Mouse (Mus musculus): Measurements from ENCODE around the gene Abca4. TPM values are rescaled to one million over a fixed set of nuclear protein-coding genes. Genes with fewer than 3 reads are reported as not detected.

The Abca4 gene
- polyA plus RNA-seq, 1 experiment, result 8.2 TPM

DNA sequence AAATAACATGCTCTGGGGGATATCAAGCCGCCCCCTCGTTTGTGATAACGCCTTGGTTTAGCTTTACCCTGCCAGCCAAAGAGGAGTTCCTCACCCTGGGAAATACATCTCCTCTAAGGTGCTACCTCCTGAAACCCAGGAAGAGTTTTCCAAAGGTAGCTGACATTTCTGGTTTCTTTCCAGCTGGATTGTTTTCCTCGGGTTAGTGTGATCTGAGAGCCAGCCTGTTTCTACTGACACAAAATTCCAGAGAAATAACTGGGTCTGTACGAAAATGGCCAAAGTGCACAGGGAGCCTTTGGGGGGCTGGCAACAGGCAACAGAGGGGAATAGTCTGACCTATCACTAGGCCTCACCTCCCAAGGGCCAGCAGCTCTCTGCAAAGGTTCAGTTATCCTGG lies 10.0 kb upstream of the Abca4 start:
- Histone ChIP-seq H3K4me1 (ENCODE audit: control insufficient read depth, insufficient read depth, low read length) (peaks cover 18% of the 10 kb centered on the region), H3K4me3 (ENCODE audit: insufficient read depth, low read depth, low read length) (no peak overlapping the region), H3K27me3 (replicated peaks; ENCODE audit: control insufficient read depth, insufficient read depth, low read length) (no peaks in the 10 kb centered on the region), H3K27ac (ENCODE audit: insufficient read depth, low read depth, low read length) (peak overlapping the region; percentile 70), H3K36me3 (ENCODE audit: control insufficient read depth, insufficient read depth, low read length) (no peaks in the 10 kb centered on the region)
- DNase-seq, result peak; percentile 62
- no peak for TF ChIP-seq CTCF (conservative IDR thresholded peaks at IDR 0.05; ENCODE audit: insufficient read depth, insufficient read length, low read depth, low read length)
- no peak for TF ChIP-seq POLR2A (IDR thresholded peaks at IDR 0.05; ENCODE audit: low read depth, low read length)
- whole genome bisulfite sequencing, result 41% methylated on average over 5 of the region's 5 CpGs

DNA sequence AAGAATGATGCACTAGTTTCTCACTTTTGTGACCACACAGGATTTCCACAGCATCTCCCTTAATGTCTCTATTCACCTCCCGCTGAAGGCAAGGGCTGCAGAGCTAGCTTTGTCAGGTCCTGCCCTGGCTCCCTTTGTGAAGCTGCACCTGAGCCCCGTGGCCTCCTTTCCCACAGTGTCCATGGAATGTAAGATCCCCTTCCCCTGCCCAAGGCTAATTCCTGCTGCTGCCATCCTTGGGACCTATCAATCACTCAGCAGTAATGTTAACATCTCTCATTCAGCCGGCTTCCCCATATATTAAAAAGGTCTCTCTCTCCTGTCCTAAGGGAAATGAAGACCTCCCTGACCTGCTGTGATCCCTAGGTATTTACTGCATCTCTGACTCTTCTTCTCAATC lies 9.2 kb upstream of the Abca4 start:
- WGBS, result 82% methylated on average over 3 of the region's 3 CpGs
- TF ChIP-seq POLR2A (IDR thresholded peaks at IDR 0.05; ENCODE audit: low read depth, low read length) (no peak), CTCF (conservative IDR thresholded peaks at IDR 0.05; ENCODE audit: insufficient read depth, insufficient read length, low read depth, low read length) (no peak)
- Histone ChIP-seq H3K4me3 (ENCODE audit: insufficient read depth, low read depth, low read length) (no peak overlapping the region), H3K27ac (ENCODE audit: insufficient read depth, low read depth, low read length) (no peak overlapping the region), H3K36me3 (ENCODE audit: control insufficient read depth, insufficient read depth, low read length) (no peaks in the 10 kb centered on the region), H3K27me3 (replicated peaks; ENCODE audit: control insufficient read depth, insufficient read depth, low read length) (no peaks in the 10 kb centered on the region), H3K4me1 (ENCODE audit: control insufficient read depth, insufficient read depth, low read length) (peaks cover 15% of the 10 kb centered on the region)
- no peak for DNase-seq

GRCm38 (mm10) chr3:122040522-122040921 lies 3.7 kb upstream of the Abca4 start:
- no peaks in the 10 kb centered on the region for H3K36me3 ChIP-seq (ENCODE audit: control insufficient read depth, insufficient read depth, low read length)
- no peak for TF ChIP-seq CTCF (conservative IDR thresholded peaks at IDR 0.05; ENCODE audit: insufficient read depth, insufficient read length, low read depth, low read length)
- no peaks in the 10 kb centered on the region for H3K27me3 ChIP-seq (replicated peaks; ENCODE audit: control insufficient read depth, insufficient read depth, low read length)
- WGBS, result 87% methylated on average over 6 of the region's 6 CpGs
- peaks cover 3% of the 10 kb centered on the region; the same call in 1 of the 2 replicates for H3K4me1 ChIP-seq (ENCODE audit: control insufficient read depth, insufficient read depth, low read length)
- DNase-seq, result no peak
- no peak overlapping the region for H3K4me3 ChIP-seq (ENCODE audit: insufficient read depth, low read depth, low read length)
- no peak overlapping the region for H3K27ac ChIP-seq (ENCODE audit: insufficient read depth, low read depth, low read length)

GRCm38 (mm10) chr3:122043102-122043501 lies 1.1 kb upstream of the Abca4 start:
- Histone ChIP-seq H3K27me3 (replicated peaks; ENCODE audit: control insufficient read depth, insufficient read depth, low read length) (no peaks in the 10 kb centered on the region), H3K4me1 (ENCODE audit: control insufficient read depth, insufficient read depth, low read length) (peaks cover 16% of the 10 kb centered on the region), H3K27ac (ENCODE audit: insufficient read depth, low read depth, low read length) (no peak overlapping the region), H3K4me3 (ENCODE audit: insufficient read depth, low read depth, low read length) (no peak overlapping the region), H3K36me3 (ENCODE audit: control insufficient read depth, insufficient read depth, low read length) (no peaks in the 10 kb centered on the region)
- TF ChIP-seq CTCF (conservative IDR thresholded peaks at IDR 0.05; ENCODE audit: insufficient read depth, insufficient read length, low read depth, low read length) (no peak), POLR2A (IDR thresholded peaks at IDR 0.05; ENCODE audit: low read depth, low read length) (no peak)
- 33% methylated on average over 8 of the region's 8 CpGs for WGBS
- no peak for DNase-seq

- TF ChIP-seq CTCF (conservative IDR thresholded peaks at IDR 0.05; ENCODE audit: insufficient read depth, insufficient read length, low read depth, low read length) (no peak), POLR2A (IDR thresholded peaks at IDR 0.05; ENCODE audit: low read depth, low read length) (no peak)
- 62% methylated on average over 10 of the region's 10 CpGs for WGBS
- Histone ChIP-seq H3K27me3 (replicated peaks; ENCODE audit: control insufficient read depth, insufficient read depth, low read length) (no peaks in the 10 kb centered on the region), H3K4me3 (ENCODE audit: insufficient read depth, low read depth, low read length) (no peak overlapping the region), H3K4me1 (ENCODE audit: control insufficient read depth, insufficient read depth, low read length) (peaks cover 20% of the 10 kb centered on the region), H3K36me3 (ENCODE audit: control insufficient read depth, insufficient read depth, low read length) (no peaks in the 10 kb centered on the region), H3K27ac (ENCODE audit: insufficient read depth, low read depth, low read length) (0 out of 2 replicates have a peak overlapping the region, but pooled peaks have one; percentile 6)
- peak; percentile 74 for DNase-seq
Observed at GRCm38 (mm10) chr3:122046187-122046620, 2.0 kb downstream of the Abca4 start.

DNA sequence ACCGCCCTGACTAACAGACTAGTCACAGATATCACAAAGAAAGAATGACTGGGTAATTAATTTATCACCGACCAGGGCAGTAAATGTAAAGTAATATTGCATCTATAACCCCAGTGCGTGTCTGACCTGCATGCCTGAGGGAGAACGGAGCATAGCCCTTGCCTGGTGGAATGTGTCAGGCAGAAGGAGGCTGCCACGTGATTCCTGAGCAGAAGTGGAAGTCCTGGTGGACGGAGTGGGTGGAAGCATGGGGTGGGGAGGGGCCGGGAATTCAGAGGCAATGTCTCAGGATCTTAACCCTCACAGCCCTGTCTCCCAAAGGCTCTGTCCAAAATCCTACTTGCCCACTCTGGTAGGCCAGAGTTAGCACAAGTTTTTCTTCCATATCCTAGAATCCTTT lies 3.2 kb downstream of the Abca4 start:
- no peak for TF ChIP-seq POLR2A (IDR thresholded peaks at IDR 0.05; ENCODE audit: low read depth, low read length)
- TF ChIP-seq CTCF (conservative IDR thresholded peaks at IDR 0.05; ENCODE audit: insufficient read depth, insufficient read length, low read depth, low read length), result no peak
- Histone ChIP-seq H3K4me1 (ENCODE audit: control insufficient read depth, insufficient read depth, low read length) (peaks cover 20% of the 10 kb centered on the region), H3K27me3 (replicated peaks; ENCODE audit: control insufficient read depth, insufficient read depth, low read length) (no peaks in the 10 kb centered on the region), H3K4me3 (ENCODE audit: insufficient read depth, low read depth, low read length) (no peak overlapping the region), H3K27ac (ENCODE audit: insufficient read depth, low read depth, low read length) (peak overlapping the region; percentile 48; the same call in 1 of the 2 replicates), H3K36me3 (ENCODE audit: control insufficient read depth, insufficient read depth, low read length) (no peaks in the 10 kb centered on the region)
- peak; percentile 78 for DNase-seq
- 12% methylated on average over 7 of the region's 7 CpGs for WGBS

DNA sequence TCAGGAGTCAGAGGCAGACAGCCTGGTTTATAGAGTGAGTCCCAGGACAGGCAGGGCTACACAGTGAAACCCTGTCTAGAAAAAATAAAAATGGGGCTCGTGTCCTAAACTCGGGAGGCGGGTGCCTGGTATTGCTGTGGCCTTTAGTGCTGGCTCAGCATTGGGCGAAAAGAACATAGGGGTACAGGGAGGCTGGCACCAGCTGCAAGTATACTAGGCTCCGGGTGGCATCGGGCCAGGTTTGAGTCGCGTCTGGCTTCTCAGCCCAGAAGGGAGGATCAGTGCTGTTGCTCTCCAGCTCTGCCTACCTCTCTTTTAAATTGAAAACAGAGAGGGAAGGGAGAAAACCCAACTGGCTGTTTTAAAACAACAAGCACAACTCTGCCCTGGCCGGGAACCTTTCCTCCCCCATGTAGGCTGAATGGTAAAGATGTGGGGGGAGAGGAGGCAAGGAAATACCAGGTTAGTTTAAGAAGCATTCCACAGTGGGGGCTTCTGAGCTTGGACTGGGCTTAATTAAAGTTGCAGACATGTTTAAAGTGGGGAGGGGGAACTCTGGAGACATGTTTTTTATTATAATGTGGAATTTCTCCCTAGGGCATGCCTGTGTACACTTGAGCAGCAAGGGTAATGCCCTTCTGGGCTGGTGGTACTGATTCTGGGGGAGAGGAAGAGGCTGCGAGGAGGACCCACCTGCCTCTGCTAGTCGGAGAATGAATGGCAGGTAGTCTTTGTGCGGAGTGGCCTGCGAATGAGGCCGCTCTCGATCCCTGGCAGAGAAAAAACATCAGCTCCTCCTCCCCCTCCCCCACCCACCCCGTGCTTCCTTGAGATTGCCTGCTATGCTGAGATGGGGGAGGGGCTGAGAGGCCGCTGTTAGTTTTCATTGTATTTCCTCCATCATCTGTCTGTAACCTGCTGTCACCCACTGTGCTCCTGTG lies 3.9 kb downstream of the Abca4 start:
- no peaks in the 10 kb centered on the region for H3K27me3 ChIP-seq (replicated peaks; ENCODE audit: control insufficient read depth, insufficient read depth, low read length)
- no peak overlapping the region for H3K4me3 ChIP-seq (ENCODE audit: insufficient read depth, low read depth, low read length)
- 26% methylated on average over 17 of the region's 17 CpGs for WGBS
- peaks cover 20% of the 10 kb centered on the region for H3K4me1 ChIP-seq (ENCODE audit: control insufficient read depth, insufficient read depth, low read length)
- no peaks in the 10 kb centered on the region for H3K36me3 ChIP-seq (ENCODE audit: control insufficient read depth, insufficient read depth, low read length)
- H3K27ac ChIP-seq (ENCODE audit: insufficient read depth, low read depth, low read length), result peak overlapping the region; percentile 48
- DNase-seq, result peak; percentile 81
- no peak for TF ChIP-seq CTCF (conservative IDR thresholded peaks at IDR 0.05; ENCODE audit: insufficient read depth, insufficient read length, low read depth, low read length)
- TF ChIP-seq POLR2A (IDR thresholded peaks at IDR 0.05; ENCODE audit: low read depth, low read length), result no peak
